Mouse (Mus musculus): ENCODE measurements around the gene Pex26. TPM values are rescaled to one million over a fixed set of nuclear protein-coding genes. Genes with fewer than 3 reads are reported as not detected.

The Pex26 gene
- polyA plus RNA-seq, 1 experiment: 21.0 TPM

- no peak overlapping the region for H3K27ac ChIP-seq (ENCODE audit: insufficient read depth, low read depth, low read length)
- TF ChIP-seq POLR2A (IDR thresholded peaks at IDR 0.05; ENCODE audit: low read depth, low read length) (no peak), CTCF (conservative IDR thresholded peaks at IDR 0.05; ENCODE audit: insufficient read depth, insufficient read length, low read depth, low read length) (no peak)
- DNase-seq: no peak
- no peaks in the 10 kb centered on the region for H3K27me3 ChIP-seq (replicated peaks; ENCODE audit: control insufficient read depth, insufficient read depth, low read length)
- H3K4me1 ChIP-seq (ENCODE audit: control insufficient read depth, insufficient read depth, low read length): no peaks in the 10 kb centered on the region
- no peak overlapping the region for H3K4me3 ChIP-seq (ENCODE audit: insufficient read depth, low read depth, low read length)
- no peaks in the 10 kb centered on the region for H3K36me3 ChIP-seq (ENCODE audit: control insufficient read depth, insufficient read depth, low read length)
- 85% methylated on average over 8 of the region's 8 CpGs for WGBS
Observed at GRCm38 (mm10) chr6:121214667-121215330, 31.3 kb downstream of the Pex26 start.

- no peak for DNase-seq
- Histone ChIP-seq H3K4me3 (ENCODE audit: insufficient read depth, low read depth, low read length) (no peak overlapping the region), H3K27ac (ENCODE audit: insufficient read depth, low read depth, low read length) (no peak overlapping the region), H3K4me1 (ENCODE audit: control insufficient read depth, insufficient read depth, low read length) (no peaks in the 10 kb centered on the region), H3K27me3 (replicated peaks; ENCODE audit: control insufficient read depth, insufficient read depth, low read length) (no peaks in the 10 kb centered on the region), H3K36me3 (ENCODE audit: control insufficient read depth, insufficient read depth, low read length) (no peaks in the 10 kb centered on the region)
- no peak for TF ChIP-seq POLR2A (IDR thresholded peaks at IDR 0.05; ENCODE audit: low read depth, low read length)
- WGBS: 70% methylated on average over 5 of the region's 5 CpGs
Observed at GRCm38 (mm10) chr6:121215336-121215735, 31.9 kb downstream of the Pex26 start.

GRCm38 (mm10) chr6:121215896-121216295, 32.4 kb downstream of the Pex26 start:
- no peak for TF ChIP-seq CTCF (conservative IDR thresholded peaks at IDR 0.05; ENCODE audit: insufficient read depth, insufficient read length, low read depth, low read length)
- no peak for TF ChIP-seq POLR2A (IDR thresholded peaks at IDR 0.05; ENCODE audit: low read depth, low read length)
- Histone ChIP-seq H3K36me3 (ENCODE audit: control insufficient read depth, insufficient read depth, low read length) (no peaks in the 10 kb centered on the region), H3K27me3 (replicated peaks; ENCODE audit: control insufficient read depth, insufficient read depth, low read length) (no peaks in the 10 kb centered on the region), H3K4me3 (ENCODE audit: insufficient read depth, low read depth, low read length) (no peak overlapping the region), H3K27ac (ENCODE audit: insufficient read depth, low read depth, low read length) (no peak overlapping the region), H3K4me1 (ENCODE audit: control insufficient read depth, insufficient read depth, low read length) (no peaks in the 10 kb centered on the region)
- 85% methylated on average over 6 of the region's 6 CpGs for WGBS
- DNase-seq: no peak

GRCm38 (mm10) chr6:121216589-121217255, 33.3 kb downstream of the Pex26 start:
- H3K4me1 ChIP-seq (ENCODE audit: control insufficient read depth, insufficient read depth, low read length): no peaks in the 10 kb centered on the region
- H3K27me3 ChIP-seq (replicated peaks; ENCODE audit: control insufficient read depth, insufficient read depth, low read length): no peaks in the 10 kb centered on the region
- no peaks in the 10 kb centered on the region for H3K36me3 ChIP-seq (ENCODE audit: control insufficient read depth, insufficient read depth, low read length)
- TF ChIP-seq POLR2A (IDR thresholded peaks at IDR 0.05; ENCODE audit: low read depth, low read length): no peak
- no peak for TF ChIP-seq CTCF (conservative IDR thresholded peaks at IDR 0.05; ENCODE audit: insufficient read depth, insufficient read length, low read depth, low read length)
- no peak overlapping the region for H3K4me3 ChIP-seq (ENCODE audit: insufficient read depth, low read depth, low read length)
- no peak for DNase-seq
- H3K27ac ChIP-seq (ENCODE audit: insufficient read depth, low read depth, low read length): no peak overlapping the region
- 85% methylated on average over 5 of the region's 5 CpGs for WGBS

GRCm38 (mm10) chr6:121218002-121218401, 34.5 kb downstream of the Pex26 start:
- H3K4me1 ChIP-seq (ENCODE audit: control insufficient read depth, insufficient read depth, low read length): no peaks in the 10 kb centered on the region
- TF ChIP-seq POLR2A (IDR thresholded peaks at IDR 0.05; ENCODE audit: low read depth, low read length) (no peak), CTCF (conservative IDR thresholded peaks at IDR 0.05; ENCODE audit: insufficient read depth, insufficient read length, low read depth, low read length) (no peak)
- WGBS: 82% methylated on average over 7 of the region's 7 CpGs
- no peaks in the 10 kb centered on the region for H3K27me3 ChIP-seq (replicated peaks; ENCODE audit: control insufficient read depth, insufficient read depth, low read length)
- no peak for DNase-seq
- no peaks in the 10 kb centered on the region for H3K36me3 ChIP-seq (ENCODE audit: control insufficient read depth, insufficient read depth, low read length)
- H3K27ac ChIP-seq (ENCODE audit: insufficient read depth, low read depth, low read length): no peak overlapping the region
- no peak overlapping the region for H3K4me3 ChIP-seq (ENCODE audit: insufficient read depth, low read depth, low read length)

- no peaks in the 10 kb centered on the region for H3K36me3 ChIP-seq (ENCODE audit: control insufficient read depth, insufficient read depth, low read length)
- WGBS: 83% methylated on average over 4 of the region's 4 CpGs
- no peak for DNase-seq
- TF ChIP-seq CTCF (conservative IDR thresholded peaks at IDR 0.05; ENCODE audit: insufficient read depth, insufficient read length, low read depth, low read length) (no peak), POLR2A (IDR thresholded peaks at IDR 0.05; ENCODE audit: low read depth, low read length) (no peak)
- H3K4me1 ChIP-seq (ENCODE audit: control insufficient read depth, insufficient read depth, low read length): no peaks in the 10 kb centered on the region
- no peak overlapping the region for H3K4me3 ChIP-seq (ENCODE audit: insufficient read depth, low read depth, low read length)
- no peak overlapping the region for H3K27ac ChIP-seq (ENCODE audit: insufficient read depth, low read depth, low read length)
- no peaks in the 10 kb centered on the region for H3K27me3 ChIP-seq (replicated peaks; ENCODE audit: control insufficient read depth, insufficient read depth, low read length)
Observed at GRCm38 (mm10) chr6:121219406-121219805, 35.9 kb downstream of the Pex26 start.

- no peak for DNase-seq
- no peak overlapping the region for H3K4me3 ChIP-seq (ENCODE audit: insufficient read depth, low read depth, low read length)
- H3K27me3 ChIP-seq (replicated peaks; ENCODE audit: control insufficient read depth, insufficient read depth, low read length): no peaks in the 10 kb centered on the region
- 0 out of 2 replicates have a peak, but pooled peaks cover 2% of the 10 kb centered on the region for H3K4me1 ChIP-seq (ENCODE audit: control insufficient read depth, insufficient read depth, low read length)
- WGBS: 91% methylated on average over 10 of the region's 10 CpGs
- TF ChIP-seq CTCF (conservative IDR thresholded peaks at IDR 0.05; ENCODE audit: insufficient read depth, insufficient read length, low read depth, low read length): no peak
- TF ChIP-seq POLR2A (IDR thresholded peaks at IDR 0.05; ENCODE audit: low read depth, low read length): no peak
- no peaks in the 10 kb centered on the region for H3K36me3 ChIP-seq (ENCODE audit: control insufficient read depth, insufficient read depth, low read length)
- H3K27ac ChIP-seq (ENCODE audit: insufficient read depth, low read depth, low read length): no peak overlapping the region
Observed at GRCm38 (mm10) chr6:121220181-121220580, 36.7 kb downstream of the Pex26 start.
